Comparison of ENCODE assay signal across 20 mouse cellular contexts in the genomic region with DNA sequence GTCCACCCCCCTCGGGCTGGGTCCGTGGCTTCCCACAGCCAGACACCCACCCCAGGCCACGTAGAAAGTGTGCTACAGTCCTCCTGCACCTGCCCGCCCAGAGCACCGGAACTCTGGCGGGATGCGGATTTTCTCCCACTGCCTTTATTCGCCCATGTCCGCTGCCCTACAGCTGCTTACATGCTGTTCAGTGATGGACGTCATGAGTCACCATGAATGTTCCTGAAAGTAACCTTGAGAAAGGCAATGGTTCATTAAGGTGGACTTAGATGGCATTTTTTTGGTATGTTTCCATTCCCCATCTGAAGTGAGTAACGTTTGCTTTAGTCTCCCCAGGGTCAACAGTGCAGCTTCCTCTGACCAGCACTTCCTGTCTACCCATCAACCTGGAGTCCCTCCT.
"Had no signal": no experiment of that assay in that cellular context is flagged by ENCODE, and none has a peak within 500 bp of the region (broad histone marks: within the 10 kb centered on the region; RNA-seq: fewer than 3 reads in every experiment).

No protein-coding gene starts in this region.

- H3K27ac ChIP-seq: limb, embryonic 12.5 days; limb, embryonic 15.5 days; liver, embryonic 14.5 days; neural tube, embryonic 12.5 days; neural tube, embryonic 15.5 days; stomach, embryonic 15.5 days had no signal

- H3K9ac ChIP-seq: limb, embryonic 12.5 days; limb, embryonic 15.5 days; liver, embryonic 14.5 days; liver, postnatal 0 days; lung, embryonic 14.5 days; neural tube, embryonic 12.5 days; neural tube, embryonic 15.5 days; stomach, embryonic 15.5 days had no signal

- H3K4me3 ChIP-seq: limb, embryonic 12.5 days; limb, embryonic 15.5 days; neural tube, embryonic 12.5 days; neural tube, embryonic 15.5 days; stomach, embryonic 15.5 days had no signal

- H3K36me3 ChIP-seq: limb, embryonic 12.5 days; limb, embryonic 15.5 days; neural tube, embryonic 12.5 days; neural tube, embryonic 15.5 days; stomach, embryonic 15.5 days had no signal

- H3K9me3 ChIP-seq: limb, embryonic 12.5 days; limb, embryonic 15.5 days; neural tube, embryonic 12.5 days; neural tube, embryonic 15.5 days; stomach, embryonic 15.5 days had no signal

- H3K4me2 ChIP-seq: limb, embryonic 12.5 days; limb, embryonic 15.5 days; liver, embryonic 11.5 days; lung, embryonic 14.5 days; midbrain, embryonic 11.5 days; neural tube, embryonic 12.5 days; neural tube, embryonic 15.5 days; stomach, embryonic 15.5 days had no signal

- H3K4me1 ChIP-seq: limb, embryonic 15.5 days; stomach, embryonic 15.5 days had no signal

- DNase-seq: kidney, adult 9 months; kidney, postnatal 14 days; left cerebral cortex, postnatal 4 days; liver, postnatal 0 days; lung, embryonic 14.5 days; lung, postnatal 10 days; lung, postnatal 4 days; midbrain, embryonic 14.5 days; right cerebral cortex, adult 18-20 months; right cerebral cortex, postnatal 25 days; spleen, adult 18-20 months; thymus, postnatal 25 days had no signal

- H3K27me3 ChIP-seq: limb, embryonic 12.5 days; limb, embryonic 15.5 days; neural tube, embryonic 12.5 days; neural tube, embryonic 15.5 days; stomach, embryonic 15.5 days had no signal

- ATAC-seq: liver, postnatal 0 days had no signal
